In the genomic region with DNA sequence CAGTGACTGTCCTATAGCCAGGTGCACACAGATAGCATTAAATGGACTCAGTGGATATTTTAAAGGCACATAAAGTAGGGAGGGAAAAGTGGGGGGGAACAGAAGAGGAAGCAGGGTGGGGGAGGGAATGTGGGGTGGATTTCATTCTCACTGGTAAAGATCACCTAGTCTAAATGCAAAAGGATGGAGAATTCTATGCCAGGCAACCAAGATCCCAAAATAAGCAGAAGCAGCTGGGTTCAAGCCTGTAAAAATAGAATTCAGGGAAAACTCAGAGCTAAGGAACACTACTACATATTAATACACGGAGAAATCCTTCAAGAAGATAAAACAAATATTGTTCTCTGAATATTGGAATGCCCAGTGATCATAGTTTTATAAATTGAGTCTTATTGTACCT, we compare ENCODE assay signal across 26 mouse cellular contexts. TPM values are rescaled to one million over a fixed set of nuclear protein-coding genes. Genes with fewer than 3 reads are reported as not detected.
"Had no signal": no experiment of that assay in that cellular context is flagged by ENCODE, and none has a peak within 500 bp of the region (broad histone marks: within the 10 kb centered on the region; RNA-seq: fewer than 3 reads in every experiment).

No protein-coding gene starts in this region.

- DNase-seq: gastrocnemius, postnatal 14 days; gastrocnemius, postnatal 36 days; heart, adult 11 months; heart, adult 2 months; heart, postnatal 14 days; heart, postnatal 36 days; kidney, adult 11 months; kidney, adult 2 months; kidney, adult 9 months; kidney, postnatal 14 days; kidney, postnatal 36 days; layer of hippocampus, postnatal 36 days; left cerebral cortex, postnatal 4 days had no signal

- ATAC-seq: hindbrain, postnatal 0 days; intestine, embryonic 16.5 days; liver, embryonic 12.5 days had no signal

RNA-seq across cellular contexts. Expression of a gene that starts 3.4 kb away (rescaled TPM):
- total RNA-seq: gastrocnemius, adult 18-20 months; gastrocnemius, adult 8-10 months; gastrocnemius, postnatal 14 days; gastrocnemius, postnatal 36 days; heart, adult 2 months; heart, postnatal 14 days; heart, postnatal 36 days; hematopoietic stem cell, adult 5-6 weeks; hindbrain, postnatal 0 days; layer of hippocampus, adult 18-20 months; layer of hippocampus, postnatal 14 days; layer of hippocampus, postnatal 36 days; left cerebral cortex, adult 18-20 months; left cerebral cortex, adult 8-10 months; left cerebral cortex, postnatal 10 days; left cerebral cortex, postnatal 25 days; left cerebral cortex, postnatal 4 days; liver, adult 2 months had no signal

RNA-seq across cellular contexts. Expression of a gene that starts 5.1 kb away (rescaled TPM):
- total RNA-seq: gastrocnemius, adult 18-20 months; gastrocnemius, adult 8-10 months; gastrocnemius, postnatal 14 days; gastrocnemius, postnatal 36 days; heart, adult 2 months; heart, postnatal 14 days; heart, postnatal 36 days; hematopoietic stem cell, adult 5-6 weeks; hindbrain, postnatal 0 days; left cerebral cortex, adult 18-20 months; left cerebral cortex, postnatal 10 days; left cerebral cortex, postnatal 25 days; left cerebral cortex, postnatal 4 days; liver, adult 2 months had no signal

RNA-seq across cellular contexts. Expression of a gene that starts 13.3 kb away (rescaled TPM):
- total RNA-seq: hematopoietic stem cell, adult 5-6 weeks had no signal

RNA-seq across cellular contexts. Expression of a gene that starts 37.8 kb away (rescaled TPM):
- total RNA-seq: gastrocnemius, adult 18-20 months; gastrocnemius, adult 8-10 months; gastrocnemius, postnatal 14 days; gastrocnemius, postnatal 36 days; heart, adult 2 months; heart, postnatal 14 days; heart, postnatal 36 days; hematopoietic stem cell, adult 5-6 weeks; hindbrain, postnatal 0 days; layer of hippocampus, adult 18-20 months; layer of hippocampus, postnatal 14 days; layer of hippocampus, postnatal 36 days; left cerebral cortex, adult 18-20 months; left cerebral cortex, adult 8-10 months; left cerebral cortex, postnatal 10 days; left cerebral cortex, postnatal 25 days; left cerebral cortex, postnatal 4 days; liver, adult 2 months had no signal
